Mouse (Mus musculus): ENCODE measurements around the gene Eml6.
"Not testable (repeated sequence)": the region's sequence is repeated elsewhere in the genome, so short reads cannot be mapped to it uniquely, and the experiment has no call there.

The Eml6 gene

GRCm38 (mm10) chr11:29788921-29789638 is 236.8 kb downstream of the Eml6 start:
- no peak for DNase-seq (ENCODE audit: low spot score)

DNA sequence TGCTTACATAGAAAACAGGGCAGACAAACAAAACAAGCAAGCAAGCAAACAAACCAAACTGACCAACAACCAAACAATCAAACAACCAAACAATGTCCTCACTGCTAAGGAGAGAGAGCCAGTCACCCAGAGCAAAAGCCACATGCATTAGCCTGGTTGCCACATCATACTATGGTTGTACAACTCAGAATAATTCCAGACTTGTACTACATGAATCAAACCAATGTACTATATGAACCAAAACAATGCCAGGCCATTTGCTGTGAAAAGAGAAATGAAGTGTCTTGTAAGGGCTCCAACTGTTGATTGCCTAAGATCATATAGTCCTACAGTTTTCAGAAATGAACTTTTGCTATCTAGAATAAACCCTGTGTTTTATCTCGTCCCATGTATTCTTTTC is 237.3 kb downstream of the Eml6 start:
- no peak for DNase-seq (ENCODE audit: low spot score)

- no peak for DNase-seq (ENCODE audit: low spot score)
Measured at GRCm38 (mm10) chr11:29787473-29787872, 238.4 kb downstream of the Eml6 start.

DNA sequence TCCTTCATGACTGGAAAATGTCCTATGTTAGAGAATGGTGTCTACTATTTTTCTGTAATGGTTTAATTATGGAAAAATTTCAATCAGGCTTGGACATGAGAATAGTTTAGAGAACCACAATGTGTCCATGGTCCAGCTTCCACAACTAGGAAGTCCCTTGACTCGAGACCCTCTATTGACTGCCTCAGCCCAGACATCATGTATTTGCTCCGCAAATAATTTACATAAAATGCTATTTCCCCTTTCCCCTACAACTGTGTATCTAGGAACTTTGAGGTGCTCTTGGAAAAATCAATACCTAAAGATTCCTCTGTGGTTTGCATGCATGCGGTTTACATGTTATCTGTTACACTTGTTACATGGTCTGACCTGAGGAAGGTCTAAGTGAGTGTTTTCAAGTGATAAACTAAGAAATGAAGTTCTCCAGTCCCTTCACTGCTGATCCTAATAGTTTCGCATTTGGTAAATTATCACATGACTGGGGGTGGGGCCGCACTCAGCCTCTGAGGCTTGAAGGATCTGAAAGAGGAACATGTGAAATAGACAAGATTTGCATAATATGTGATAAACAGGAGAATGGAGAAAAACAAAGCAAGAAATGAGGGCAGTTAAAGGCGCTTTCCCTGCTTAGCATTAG is 239.1 kb downstream of the Eml6 start:
- no peak for DNase-seq (ENCODE audit: low spot score)

GRCm38 (mm10) chr11:29779409-29780026 is 246.3 kb downstream of the Eml6 start:
- no peak for DNase-seq (ENCODE audit: low spot score)

GRCm38 (mm10) chr11:29778936-29779335 is 246.9 kb downstream of the Eml6 start:
- DNase-seq (ENCODE audit: low spot score), result no peak

DNA sequence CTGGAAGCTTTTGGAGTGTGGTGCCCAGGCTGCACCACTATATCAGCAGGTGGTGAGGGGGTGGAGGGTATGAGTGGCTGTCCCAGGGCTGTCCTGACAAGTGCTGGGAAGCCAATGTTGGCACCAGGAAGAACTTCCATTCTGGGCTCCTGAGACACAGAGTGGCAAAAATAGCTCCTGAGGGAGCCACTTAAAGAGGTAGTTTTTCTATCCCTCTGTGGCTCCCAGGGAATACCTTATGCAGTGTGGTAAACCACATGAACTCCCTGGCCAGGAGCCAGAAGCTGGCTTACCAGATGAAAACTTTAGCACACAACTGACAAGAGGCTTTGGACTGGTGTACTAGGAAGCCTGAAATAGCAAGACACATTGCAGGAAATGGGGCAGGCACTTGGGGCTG is 247.9 kb downstream of the Eml6 start:
- no peak for DNase-seq (ENCODE audit: low spot score)

GRCm38 (mm10) chr11:29774760-29775159 is 251.1 kb downstream of the Eml6 start:
- no peak for DNase-seq (ENCODE audit: low spot score)

GRCm38 (mm10) chr11:29774296-29774695 is 251.5 kb downstream of the Eml6 start:
- peak; percentile 63 for DNase-seq (ENCODE audit: low spot score)

- no peak for DNase-seq (ENCODE audit: low spot score)
Measured at GRCm38 (mm10) chr11:29772279-29772678, 253.6 kb downstream of the Eml6 start.

DNA sequence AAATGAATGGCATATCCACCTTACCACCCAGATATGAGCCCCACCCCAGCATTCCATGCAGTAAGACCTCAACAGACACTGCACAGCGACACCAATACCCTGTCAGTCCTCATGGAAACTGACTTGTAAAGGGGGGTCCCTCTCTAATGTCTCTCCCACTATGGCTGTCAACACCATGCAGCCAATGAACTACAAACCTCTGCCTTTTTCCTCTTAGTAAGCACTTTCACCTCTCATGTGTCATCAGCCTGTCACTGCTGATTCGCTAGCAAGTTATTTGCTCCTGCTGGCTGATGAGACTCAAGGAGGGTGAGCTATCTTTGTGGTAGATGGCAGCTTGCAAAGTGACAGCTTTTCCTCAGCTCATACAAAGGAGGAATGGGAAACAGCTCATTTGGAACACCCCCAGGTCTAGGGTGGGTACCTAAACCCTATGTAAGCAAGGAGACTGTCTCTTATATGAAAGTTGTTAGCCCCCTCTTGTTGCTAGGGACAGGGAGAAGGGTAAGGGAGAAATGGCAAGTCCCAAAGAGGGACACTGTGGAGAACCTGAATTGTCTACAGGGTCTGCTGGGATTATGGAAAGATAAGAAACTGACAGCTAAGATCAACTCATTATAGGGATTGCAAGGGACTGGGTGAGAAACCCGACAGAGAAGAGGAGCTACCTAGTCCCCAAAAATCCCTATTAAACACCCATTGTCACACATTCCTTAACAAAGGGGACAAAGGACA is 255.0 kb downstream of the Eml6 start:
- DNase-seq (ENCODE audit: low spot score), result no peak

DNA sequence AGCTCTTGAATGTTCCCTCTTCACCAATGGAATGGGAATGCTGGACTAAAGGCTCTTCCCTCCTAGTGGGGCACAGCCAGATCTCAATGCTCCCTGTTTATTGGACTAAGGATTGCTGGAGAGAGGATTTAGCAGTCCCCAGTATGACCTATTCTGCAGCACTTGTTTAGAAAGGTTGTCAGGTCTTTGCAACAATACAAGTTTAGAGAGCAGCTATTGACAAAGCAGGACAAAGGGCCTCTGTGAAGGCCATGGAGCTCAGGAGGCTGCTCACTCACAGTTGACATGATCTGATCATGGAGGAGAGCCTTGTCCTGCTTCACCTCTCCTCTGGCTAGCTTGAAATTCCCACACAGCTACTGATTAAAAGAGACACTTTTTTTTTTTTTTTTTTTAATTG is 257.3 kb downstream of the Eml6 start:
- no peak for DNase-seq (ENCODE audit: low spot score)

- no peak for DNase-seq (ENCODE audit: low spot score)
Measured at GRCm38 (mm10) chr11:29766313-29766982, 259.4 kb downstream of the Eml6 start.

GRCm38 (mm10) chr11:29765063-29765462 is 260.8 kb downstream of the Eml6 start:
- DNase-seq (ENCODE audit: low spot score), result peak; percentile 52

DNA sequence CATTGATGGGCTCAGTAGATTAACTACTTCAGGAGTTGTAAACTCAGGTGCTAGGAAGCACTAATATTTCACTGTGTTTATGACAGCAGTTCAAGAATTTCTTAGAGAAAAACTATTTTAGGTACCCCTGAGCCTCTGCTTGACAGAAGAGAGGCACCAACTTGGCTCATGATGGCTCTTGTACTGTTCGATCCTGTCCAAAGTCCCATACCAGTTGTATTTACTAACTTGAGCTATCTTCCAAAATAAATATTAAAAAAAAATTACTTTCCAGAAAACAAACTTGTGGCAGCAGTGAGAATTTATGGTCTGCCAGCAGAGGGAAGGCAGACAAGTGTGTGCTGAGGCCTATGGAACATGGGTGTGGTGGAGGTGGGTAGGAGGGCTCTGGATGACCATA is 263.1 kb downstream of the Eml6 start:
- no peak for DNase-seq (ENCODE audit: low spot score)

DNA sequence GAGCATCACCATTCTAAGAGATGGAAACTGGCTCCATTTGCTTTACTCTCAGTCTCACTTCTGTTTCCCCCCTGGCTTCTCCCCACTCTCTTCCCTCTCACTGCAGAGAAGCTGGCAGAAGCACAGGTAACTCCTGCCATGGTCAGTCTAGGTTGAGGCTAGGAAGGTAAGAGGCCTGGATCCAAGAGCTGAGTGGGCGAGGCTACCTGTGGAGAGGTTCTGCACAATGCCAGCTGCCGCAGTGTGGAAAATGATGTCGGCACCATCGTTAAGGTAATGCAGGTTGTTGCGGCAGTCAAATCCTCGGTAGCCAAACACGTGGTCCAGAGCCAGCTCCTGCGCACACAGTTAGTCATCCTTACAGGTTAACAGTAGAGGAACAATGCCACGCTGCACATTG is 264.4 kb downstream of the Eml6 start:
- DNase-seq (ENCODE audit: low spot score), result no peak

DNA sequence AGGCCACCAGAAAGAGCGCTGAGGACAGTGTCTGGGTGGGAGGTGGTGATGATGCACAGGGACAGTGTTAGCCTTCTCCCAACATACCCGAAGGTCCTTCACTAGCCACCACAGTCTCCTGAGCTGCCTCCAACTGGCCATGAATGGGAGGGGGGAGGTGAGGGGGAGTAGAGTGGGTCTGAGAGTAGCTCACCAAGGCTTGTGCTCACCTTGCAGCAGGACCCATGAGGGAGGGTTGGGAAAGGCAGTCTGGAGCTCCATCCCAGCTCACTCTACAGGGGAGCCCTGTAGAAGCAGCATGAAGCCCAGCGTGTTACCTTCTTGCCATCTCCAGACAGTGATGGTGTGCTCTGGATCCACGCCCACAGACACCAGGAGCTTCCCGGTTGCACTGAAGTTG is 267.2 kb downstream of the Eml6 start:
- DNase-seq (ENCODE audit: low spot score), result peak; percentile 30

- not testable (repeated sequence) for DNase-seq (ENCODE audit: low spot score)
Measured at GRCm38 (mm10) chr11:29756007-29756406, 269.8 kb downstream of the Eml6 start.

DNA sequence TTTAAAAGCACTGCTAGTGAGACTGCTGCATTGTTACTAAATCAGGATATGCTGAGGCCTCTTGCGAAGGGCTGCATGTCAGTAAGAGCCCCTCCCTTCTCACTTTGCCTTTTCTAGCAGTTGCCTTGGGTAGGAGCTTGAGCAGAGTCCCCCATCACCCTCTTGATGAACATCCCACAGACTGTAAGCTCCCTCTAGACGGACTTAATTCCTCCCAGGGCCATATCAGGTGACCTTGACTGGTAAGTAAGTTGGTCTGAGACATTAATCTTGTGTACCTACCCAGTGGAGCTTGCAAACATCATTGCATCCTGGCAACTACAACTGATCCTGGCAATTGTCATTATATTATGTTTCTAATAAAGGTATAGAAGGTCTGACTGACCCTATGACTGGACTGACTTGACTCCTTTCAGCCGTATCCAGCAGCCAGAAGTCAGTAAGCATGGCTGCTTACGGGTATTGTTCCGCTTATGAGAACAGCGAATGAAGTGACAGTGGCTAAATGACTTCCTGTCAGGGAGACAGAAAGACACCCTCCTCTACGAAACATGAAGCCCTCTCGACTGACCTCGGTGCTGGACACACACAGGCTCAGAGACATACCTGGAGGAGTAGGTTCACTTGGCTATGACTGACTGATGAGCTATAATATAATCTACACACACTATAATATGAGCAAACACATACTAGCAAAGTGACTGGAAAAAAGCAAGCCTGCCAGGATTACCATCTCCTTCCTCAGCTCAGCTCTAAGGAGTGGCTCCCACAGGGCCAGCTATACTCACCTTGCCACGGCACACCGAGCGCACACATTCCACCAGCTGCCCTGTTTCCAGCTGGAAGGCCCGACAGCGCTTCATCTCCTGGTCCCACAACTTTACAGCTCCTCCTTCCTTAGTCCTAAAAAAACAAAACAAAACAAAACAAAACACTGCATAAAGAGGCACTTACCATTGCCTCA is 273.9 kb downstream of the Eml6 start:
- DNase-seq (ENCODE audit: low spot score), result no peak

DNA sequence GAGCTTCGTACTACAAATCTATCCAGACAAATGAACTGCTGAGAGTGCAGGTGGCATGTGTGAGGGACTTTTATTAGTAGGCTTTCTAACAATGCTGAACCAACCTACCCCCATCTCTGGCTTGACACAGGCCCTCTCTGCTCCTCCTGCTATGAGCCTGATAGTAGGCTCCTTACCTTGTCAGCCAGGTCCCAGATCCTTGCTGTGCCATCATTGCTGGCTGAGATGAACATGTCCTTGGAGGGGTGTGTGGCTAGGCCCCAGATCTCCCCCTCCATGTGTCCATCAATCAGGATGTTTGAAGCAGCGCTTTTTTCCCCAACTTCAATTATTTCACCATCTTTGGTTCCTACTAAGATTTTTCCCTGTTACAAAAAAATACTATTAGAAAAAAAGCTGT is 274.8 kb downstream of the Eml6 start:
- no peak for DNase-seq (ENCODE audit: low spot score)

DNA sequence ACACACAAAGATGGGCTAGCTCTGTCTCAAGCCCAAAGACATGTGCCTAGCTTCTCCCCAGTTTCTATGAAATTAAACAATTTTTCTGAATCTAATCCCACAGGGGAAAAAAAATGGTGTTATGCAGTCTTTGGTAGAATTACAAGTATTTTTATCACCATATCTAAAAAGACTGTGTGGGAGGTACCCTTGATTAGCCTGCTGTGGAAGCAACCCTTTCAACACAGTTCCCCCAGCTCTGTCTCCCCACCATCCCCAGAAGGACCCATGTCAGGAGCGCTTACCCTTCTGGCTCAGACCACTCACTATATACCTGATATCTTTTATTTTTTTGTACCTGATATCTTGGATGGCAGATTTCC is 276.4 kb downstream of the Eml6 start:
- DNase-seq (ENCODE audit: low spot score), result no peak
